ENCODE assay signal across 8 mouse cellular contexts in genomic region chr10:77621546-77621945, GRCm38 (mm10). TPM values are rescaled to one million over a fixed set of nuclear protein-coding genes. Genes with fewer than 3 reads are reported as not detected.
DNase-seq lines count a peak whose midpoint lies in the region; ATAC-seq and TF ChIP-seq lines count a peak whose summit lies in the region.

No protein-coding gene starts in this region.

- peaks cover 36% of the 10 kb centered on the region for H3K4me1 ChIP-seq in heart, embryonic 12.5 days (replicated peaks)
- H3K4me1 ChIP-seq in ES-Bruce4 (ENCODE audit: control insufficient read depth, insufficient read depth, low read length) = peaks cover 2% of the 10 kb centered on the region

- WGBS in heart, embryonic 12.5 days = 75% methylated on average over 8 of the region's 8 CpGs

- DNase-seq in heart, postnatal 25 days (ENCODE audit: low spot score) = no peak
- no peak for DNase-seq in c-Kit-positive CD71-positive TER-119-positive erythroid progenitor cells, embryonic 14.5 days (ENCODE audit: low spot score)
- no peak for DNase-seq in urinary bladder, postnatal 14 days (ENCODE audit: low spot score)
- DNase-seq in cerebellum, adult 8-10 months = no peak

- peak overlapping the region; percentile 97 for H3K9ac ChIP-seq in heart, embryonic 12.5 days
- H3K9ac ChIP-seq in ES-Bruce4 (ENCODE audit: low read depth, poor library complexity, severe bottlenecking) = peak overlapping the region; percentile 98

- no peak for TF ChIP-seq CTCF in ES-Bruce4 (IDR thresholded peaks at IDR 0.05; ENCODE audit: low read depth, low read length)

- ATAC-seq in heart, embryonic 12.5 days (ENCODE audit: insufficient number of reproducible peaks, low FRiP score) = 0 out of 2 replicates have a peak, but pooled peaks have one; percentile 0
- ATAC-seq in granulocyte monocyte progenitor cell, adult 5-6 weeks (replicated peaks; ENCODE audit: poor library complexity, severe bottlenecking) = 0 out of 2 replicates have a peak, but pooled peaks have one; percentile 7
- peak; percentile 8 for ATAC-seq in megakaryocyte, adult 5-6 weeks (ENCODE audit: poor library complexity, severe bottlenecking)

- peak overlapping the region; percentile 82 for H3K27ac ChIP-seq in heart, embryonic 12.5 days (ENCODE audit: poor library complexity, severe bottlenecking)
- H3K27ac ChIP-seq in ES-Bruce4 (ENCODE audit: insufficient read depth, low read length) = 0 out of 2 replicates have a peak overlapping the region, but pooled peaks have one; percentile 10

- intact Hi-C loops in heart, postnatal 25 days (cut with DNase I) = loop anchor here (5.0 to 10.0 kb wide), 2 partner anchors 39 to 543 kb away; partner anchors contain the start of genes D10Jhu81e and Pttg1ip

- peaks cover 20% of the 10 kb centered on the region for H3K36me3 ChIP-seq in heart, embryonic 12.5 days
- peaks cover 10% of the 10 kb centered on the region; the same call in 1 of the 2 replicates for H3K36me3 ChIP-seq in ES-Bruce4 (ENCODE audit: control insufficient read depth, insufficient read depth, low read length, poor library complexity, severe bottlenecking)

- H3K4me2 ChIP-seq in heart, embryonic 12.5 days = peak overlapping the region; percentile 76

- H3K4me3 ChIP-seq in heart, embryonic 12.5 days = peak overlapping the region; percentile 88
- peak overlapping the region; percentile 79 for H3K4me3 ChIP-seq in ES-Bruce4 (ENCODE audit: low read depth, low read length)

- no peaks in the 10 kb centered on the region for H3K9me3 ChIP-seq in heart, embryonic 12.5 days (replicated peaks)
- H3K9me3 ChIP-seq in ES-Bruce4 (replicated peaks; ENCODE audit: control insufficient read depth, insufficient read depth, low read length, poor library complexity, severe bottlenecking) = no peaks in the 10 kb centered on the region

- H3K27me3 ChIP-seq in heart, embryonic 12.5 days (replicated peaks) = no peaks in the 10 kb centered on the region
- no peaks in the 10 kb centered on the region for H3K27me3 ChIP-seq in ES-Bruce4 (ENCODE audit: control insufficient read depth, insufficient read depth, low read length, poor library complexity, severe bottlenecking)

- no peak for TF ChIP-seq EP300 in ES-Bruce4 (IDR thresholded peaks at IDR 0.05; ENCODE audit: insufficient read depth, low read depth, low read length)

- TF ChIP-seq POLR2A in ES-Bruce4 (IDR thresholded peaks at IDR 0.05; ENCODE audit: insufficient read depth, low read length) = no peak

RNA-seq across cellular contexts. Expression of gene Ube2g2, which starts 0.5 kb away (rescaled TPM):
- polyA plus RNA-seq in heart, embryonic 12.5 days (2016; fragmentation: Nextera tagmentation; extraction: Ambion mirVana) = 69.5 and 72.8 TPM in 2 replicates
- total RNA-seq in heart, postnatal 25 days (2021) = 10 to 100 TPM; 66.7 to 68.4 TPM
- 40.2 and 43.2 TPM in 2 replicates for polyA plus RNA-seq in ES-Bruce4 (2011; ENCODE audit: insufficient read depth, insufficient read length, low read depth, missing spikeins)
- 39.6 and 42.0 TPM in 2 replicates for total RNA-seq in granulocyte monocyte progenitor cell, adult 5-6 weeks (2014; fragmentation: Nextera tagmentation)
- 29.5 and 53.3 TPM in 2 replicates for total RNA-seq in granulocyte monocyte progenitor cell, adult 5-6 weeks (2017)
- total RNA-seq in megakaryocyte, adult 5-6 weeks (2015) = 15.3 and 18.1 TPM in 2 replicates
- total RNA-seq in megakaryocyte, adult 5-6 weeks (2017) = 27.4 and 40.0 TPM in 2 replicates

RNA-seq across cellular contexts. Expression of gene Gm49325, which starts 15.5 kb away (rescaled TPM):
- 14.5 TPM in 1 of 2 replicates, not detected in the other for polyA plus RNA-seq in heart, embryonic 12.5 days (2016; fragmentation: Nextera tagmentation; extraction: Ambion mirVana)
- total RNA-seq in heart, postnatal 25 days (2021) = 10 to 100 TPM; 10.3 to 11.7 TPM
- 50.7 and 57.6 TPM in 2 replicates for polyA plus RNA-seq in ES-Bruce4 (2011; ENCODE audit: insufficient read depth, insufficient read length, low read depth, missing spikeins)
- not detected in 2 replicates for total RNA-seq in granulocyte monocyte progenitor cell, adult 5-6 weeks (2014; fragmentation: Nextera tagmentation)
- 1.6 TPM in 1 of 2 replicates, not detected in the other for total RNA-seq in granulocyte monocyte progenitor cell, adult 5-6 weeks (2017)
- total RNA-seq in megakaryocyte, adult 5-6 weeks (2015) = not detected in 2 replicates
- not detected in 2 replicates for total RNA-seq in megakaryocyte, adult 5-6 weeks (2017)

RNA-seq across cellular contexts. Expression of gene Sumo3, which starts 15.6 kb away (rescaled TPM):
- 177 and 184 TPM in 2 replicates for polyA plus RNA-seq in heart, embryonic 12.5 days (2016; fragmentation: Nextera tagmentation; extraction: Ambion mirVana)
- 10 to 100 TPM; 54.8 to 61.2 TPM for total RNA-seq in heart, postnatal 25 days (2021)
- 218 and 242 TPM in 2 replicates for polyA plus RNA-seq in ES-Bruce4 (2011; ENCODE audit: insufficient read depth, insufficient read length, low read depth, missing spikeins)
- total RNA-seq in granulocyte monocyte progenitor cell, adult 5-6 weeks (2014; fragmentation: Nextera tagmentation) = 60.0 and 78.8 TPM in 2 replicates
- 197 and 205 TPM in 2 replicates for total RNA-seq in granulocyte monocyte progenitor cell, adult 5-6 weeks (2017)
- total RNA-seq in megakaryocyte, adult 5-6 weeks (2015) = 22.1 and 22.7 TPM in 2 replicates
- total RNA-seq in megakaryocyte, adult 5-6 weeks (2017) = 118 and 137 TPM in 2 replicates

RNA-seq across cellular contexts. Expression of gene Pttg1ip, which starts 40.0 kb away (rescaled TPM):
- polyA plus RNA-seq in heart, embryonic 12.5 days (2016; fragmentation: Nextera tagmentation; extraction: Ambion mirVana) = 103 and 104 TPM in 2 replicates
- total RNA-seq in heart, postnatal 25 days (2021) = 100 to 1,000 TPM; 124 to 138 TPM
- polyA plus RNA-seq in ES-Bruce4 (2011; ENCODE audit: insufficient read depth, insufficient read length, low read depth, missing spikeins) = 83.2 and 89.6 TPM in 2 replicates
- 36.6 and 39.0 TPM in 2 replicates for total RNA-seq in granulocyte monocyte progenitor cell, adult 5-6 weeks (2014; fragmentation: Nextera tagmentation)
- 34.6 and 37.0 TPM in 2 replicates for total RNA-seq in granulocyte monocyte progenitor cell, adult 5-6 weeks (2017)
- 82.8 and 97.8 TPM in 2 replicates for total RNA-seq in megakaryocyte, adult 5-6 weeks (2015)
- total RNA-seq in megakaryocyte, adult 5-6 weeks (2017) = 50.0 and 54.8 TPM in 2 replicates

Comparison
In these comparisons a context has a peak if more than half of its experiments do, and no peak if none do; other contexts are left out.
1. RNA of gene Gm49325, which starts 15.5 kb away (total RNA-seq): 10.3 to 11.7 TPM in heart, postnatal 25 days; 1.6 TPM in granulocyte monocyte progenitor cell, adult 5-6 weeks and not detected in megakaryocyte, adult 5-6 weeks; every median in the first group is over 4 times any median in the second.
2. Peak in every context shown above with its lines, with median percentiles within 50 percentile points of each other: ATAC-seq.